Mouse (Mus musculus) urinary bladder, adult 18-20 months (tissue): Measurements from ENCODE around the gene Ptgds.

Source experiments
- DNase-seq, 2 experiments: peaks; one replicate each; pipeline ENCODE4 v3.0.0; 2022; ENCODE audit warnings: low spot score in 2 of 2, mixed read lengths in 2 of 2

The Ptgds gene

DNA sequence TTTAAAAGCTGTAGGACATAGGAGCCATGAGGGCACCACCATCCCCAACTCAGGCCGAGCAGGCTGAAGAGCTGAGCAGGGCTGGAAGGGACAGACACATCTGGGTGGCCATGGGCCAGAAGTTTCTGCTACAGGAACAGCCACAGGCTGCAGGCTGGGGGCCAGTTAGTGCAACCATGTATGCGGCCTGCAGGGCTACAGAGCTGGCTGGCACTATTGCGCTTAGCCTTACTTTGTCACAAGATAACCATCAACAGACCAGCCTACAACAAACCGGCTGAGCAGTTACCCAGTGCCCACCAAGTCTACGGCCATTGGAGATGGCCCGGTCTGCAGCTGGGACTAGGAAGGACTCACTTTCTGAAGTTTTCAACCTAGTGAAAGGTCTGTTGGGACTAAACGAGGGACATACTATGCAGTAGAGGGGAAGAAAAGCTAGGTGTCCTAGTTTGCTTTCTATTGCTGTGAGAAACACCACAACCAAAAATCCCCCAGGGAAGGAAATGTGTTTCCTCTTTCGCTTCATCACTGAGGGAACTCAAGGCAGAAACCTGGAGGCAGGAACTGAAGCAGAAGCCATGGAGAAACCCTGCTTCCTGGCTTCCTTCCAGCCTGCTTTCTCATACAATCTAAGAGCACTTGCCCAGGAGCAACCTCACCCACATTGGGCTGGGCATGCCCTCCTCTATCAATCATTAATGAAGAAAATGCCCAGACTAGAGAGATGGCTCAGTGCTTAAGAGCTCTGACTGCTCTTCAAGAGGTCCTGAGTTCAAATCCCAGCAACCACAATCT lies 18.8 kb downstream of the Ptgds start:
- DNase-seq: no peak

DNA sequence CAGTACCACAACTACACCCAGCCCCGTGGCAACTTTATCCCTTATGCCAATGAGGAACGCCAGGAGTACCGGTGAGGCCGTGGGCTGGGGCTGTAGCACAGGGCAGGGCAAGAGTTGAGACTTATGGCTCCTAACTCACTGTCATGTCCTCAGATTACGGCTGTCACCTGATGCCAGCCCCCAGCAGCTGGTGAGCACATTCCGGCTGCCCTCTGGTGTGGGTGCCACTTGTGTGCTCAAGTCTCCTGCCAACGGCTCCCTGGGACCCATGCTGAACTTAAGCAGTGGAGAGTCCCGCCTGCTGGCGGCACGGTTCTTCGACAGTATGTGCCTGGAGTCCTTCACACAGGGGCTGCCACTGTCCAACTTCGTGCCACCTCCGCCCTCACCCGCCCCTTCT lies 27.2 kb downstream of the Ptgds start:
- DNase-seq: no peak

DNA sequence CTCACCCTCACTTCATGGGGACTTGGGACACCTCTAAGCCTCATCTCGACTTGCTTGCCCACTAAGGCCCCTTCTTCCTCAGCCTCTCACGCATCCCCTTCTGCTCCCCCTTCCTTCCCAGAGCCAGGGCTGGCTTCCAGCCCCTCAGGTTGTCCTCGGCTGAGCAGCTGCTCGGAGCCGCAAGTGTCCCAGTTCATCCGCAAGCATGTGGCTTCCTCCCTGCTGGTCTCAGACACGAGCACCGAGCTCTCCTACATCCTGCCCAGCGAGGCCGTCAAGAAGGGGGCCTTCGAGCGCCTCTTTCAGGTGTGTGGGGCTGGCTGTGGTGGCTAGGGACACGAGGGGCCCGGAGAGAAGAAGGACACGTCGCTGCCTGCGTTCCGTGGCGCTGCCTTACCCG lies 28.8 kb downstream of the Ptgds start:
- no peak for DNase-seq

DNA sequence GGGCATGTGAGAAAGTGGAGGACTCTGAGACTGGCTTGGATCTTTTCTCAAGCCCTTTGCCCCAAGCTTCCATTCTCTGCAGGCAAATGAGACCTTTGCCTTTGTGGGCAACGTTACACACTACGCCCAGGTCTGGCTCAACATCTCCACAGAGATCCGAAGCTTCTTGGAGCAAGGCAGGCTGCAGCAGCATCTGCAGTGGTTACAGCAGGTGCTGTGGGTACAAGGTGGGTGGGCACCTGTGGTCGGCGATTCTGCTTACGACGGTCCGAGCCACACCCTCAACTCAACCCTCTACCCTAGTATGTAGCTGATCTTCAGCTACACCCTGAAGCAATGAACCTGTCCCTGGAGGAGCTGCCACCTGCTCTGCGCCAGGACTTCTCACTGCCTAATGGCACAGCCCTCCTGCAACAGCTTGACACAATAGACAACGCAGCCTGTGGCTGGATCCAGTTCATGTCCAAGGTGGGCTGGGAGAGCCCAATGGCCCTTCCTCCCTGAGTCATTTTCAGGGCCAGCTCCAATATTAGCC lies 33.5 kb downstream of the Ptgds start:
- no peak for DNase-seq

DNA sequence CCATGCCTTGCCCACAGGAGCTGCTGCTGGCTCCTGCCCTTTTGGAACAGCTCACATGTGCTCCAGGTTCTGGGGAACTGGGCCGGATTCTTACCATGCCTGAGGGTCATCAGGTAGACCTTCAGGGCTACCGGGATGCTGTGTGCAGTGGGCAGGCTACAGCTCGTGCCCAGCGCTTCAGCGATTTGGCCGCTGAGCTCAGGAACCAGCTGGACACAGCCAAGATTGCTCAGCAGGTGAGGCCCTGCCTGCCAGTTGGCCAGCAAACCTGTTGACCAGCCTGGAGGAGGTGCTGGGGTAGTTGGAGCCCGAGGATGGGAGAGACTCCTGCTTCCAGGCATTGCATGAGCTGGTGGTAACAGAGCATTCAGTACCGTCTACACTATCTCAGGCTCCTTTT lies 35.6 kb downstream of the Ptgds start:
- no peak for DNase-seq

DNA sequence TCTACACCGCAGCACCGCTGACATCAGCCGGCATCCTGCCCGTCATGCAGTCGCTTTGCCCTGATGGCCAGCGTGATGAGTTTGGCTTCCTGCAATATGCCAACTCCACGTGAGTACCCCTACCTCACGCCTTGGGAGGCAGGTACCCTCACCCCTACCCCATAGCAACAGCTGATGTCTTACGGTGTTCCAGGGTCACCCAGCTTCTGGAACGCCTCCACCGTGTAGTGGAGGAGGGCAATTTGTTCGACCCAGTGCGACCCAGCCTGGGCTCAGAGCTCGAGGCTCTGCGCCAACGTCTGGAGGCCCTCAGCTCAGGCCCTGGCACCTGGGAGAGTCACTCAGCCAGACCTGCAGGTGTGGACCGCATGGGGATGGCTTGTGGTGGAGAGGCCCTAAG lies 36.7 kb downstream of the Ptgds start:
- DNase-seq: no peak

DNA sequence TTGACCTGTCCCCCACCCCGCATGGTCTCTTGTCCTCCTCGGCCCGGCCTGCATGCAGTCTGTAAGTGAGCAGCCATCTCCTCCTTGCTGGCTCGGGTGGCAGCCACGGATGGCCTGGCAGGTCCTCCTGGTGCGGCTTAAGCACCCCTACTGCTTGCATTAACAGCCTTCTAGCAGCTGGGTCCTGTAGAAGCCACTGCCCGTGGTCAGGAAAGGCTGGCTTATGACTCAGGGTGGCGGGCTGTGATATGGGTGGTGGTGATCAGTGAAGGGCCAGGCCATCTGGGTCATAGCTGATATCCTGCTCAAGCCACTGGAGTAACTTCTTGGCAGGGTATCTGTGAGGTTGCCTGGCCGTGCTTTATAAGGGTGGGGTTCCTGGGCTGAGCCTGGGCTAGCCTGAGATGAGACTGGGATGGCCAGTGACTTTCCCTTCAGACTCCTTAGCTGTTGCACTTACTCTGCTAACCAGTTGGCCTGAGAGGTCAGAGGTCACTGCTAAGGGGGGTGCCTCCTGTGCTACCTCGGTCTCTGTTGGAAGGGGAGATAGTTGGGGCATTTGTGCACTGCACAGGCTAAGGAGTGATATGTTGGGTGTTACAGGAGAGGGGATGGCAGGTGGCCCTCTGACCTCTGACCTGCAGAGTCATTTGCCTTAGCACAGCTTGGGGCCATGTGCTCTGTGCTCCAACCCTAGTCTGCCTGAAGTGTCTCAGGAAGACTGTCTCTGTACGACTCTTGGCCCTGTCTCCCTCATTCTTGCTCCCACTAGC lies 37.3 kb downstream of the Ptgds start:
- no peak for DNase-seq

DNA sequence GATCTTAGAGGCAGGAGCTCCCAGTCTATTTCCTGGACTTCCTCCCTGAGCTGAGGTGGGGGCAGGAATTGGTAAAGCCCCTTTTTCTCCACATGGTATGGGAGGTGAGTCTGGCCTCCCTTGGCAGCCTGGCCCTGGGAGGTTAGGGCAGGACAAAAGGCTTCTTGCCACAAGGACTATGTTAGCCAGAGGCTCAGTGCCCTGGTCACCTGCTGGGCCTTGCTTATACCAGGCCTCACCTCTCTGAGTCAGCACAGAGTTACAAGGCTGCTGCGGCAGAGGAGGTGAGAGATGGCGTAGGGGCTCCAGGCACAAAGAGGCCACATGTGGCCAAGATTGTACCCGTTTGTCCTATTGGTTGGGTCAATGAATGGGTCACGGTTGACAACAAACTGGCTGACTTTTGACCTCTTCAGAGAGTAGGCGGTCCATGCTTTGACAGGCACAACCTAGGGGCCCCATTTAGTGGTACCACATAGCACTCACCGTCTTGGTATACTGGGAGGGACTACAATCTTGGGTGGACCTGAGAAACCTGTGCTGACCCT lies 38.5 kb downstream of the Ptgds start:
- no peak for DNase-seq

DNA sequence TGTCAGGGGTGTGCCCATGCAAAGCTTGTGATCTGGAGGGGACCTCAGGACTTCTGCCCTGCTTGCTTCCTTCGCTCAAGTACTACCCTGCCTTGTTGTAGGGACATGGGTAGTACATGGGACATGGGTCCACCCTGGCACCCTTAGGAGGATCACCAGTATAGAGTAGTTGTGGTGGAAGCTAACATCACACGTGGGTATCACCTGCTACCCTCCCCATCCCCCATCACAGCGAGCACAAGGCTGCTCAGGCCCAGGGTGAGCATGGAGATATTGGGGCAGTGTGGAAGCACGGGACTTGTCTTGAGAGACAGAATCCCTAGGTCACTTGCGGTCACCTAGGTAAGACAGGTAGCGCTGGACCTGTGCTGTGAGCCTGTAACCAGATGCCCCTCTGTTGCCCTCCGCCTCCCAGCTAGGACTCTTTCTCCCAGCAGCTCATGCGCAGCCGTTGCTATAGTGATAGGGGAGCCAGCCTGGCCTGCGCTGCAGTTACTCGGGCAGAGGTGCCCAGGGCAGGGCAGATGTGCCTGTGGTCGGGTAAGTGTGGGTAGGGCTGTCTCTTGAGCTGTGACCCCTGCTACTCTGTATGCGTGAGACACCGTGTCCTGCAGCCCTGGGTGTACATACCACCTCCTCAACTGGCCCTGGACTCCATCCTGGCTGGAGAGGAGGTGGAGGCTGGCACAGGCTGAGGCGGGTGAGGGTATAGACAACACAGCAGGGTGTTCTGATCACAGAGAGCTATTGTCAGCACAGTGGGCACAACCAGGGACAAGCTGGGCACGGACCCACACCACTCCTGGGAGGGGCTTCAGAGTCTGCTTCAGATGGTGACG lies 39.2 kb downstream of the Ptgds start:
- no peak for DNase-seq

DNA sequence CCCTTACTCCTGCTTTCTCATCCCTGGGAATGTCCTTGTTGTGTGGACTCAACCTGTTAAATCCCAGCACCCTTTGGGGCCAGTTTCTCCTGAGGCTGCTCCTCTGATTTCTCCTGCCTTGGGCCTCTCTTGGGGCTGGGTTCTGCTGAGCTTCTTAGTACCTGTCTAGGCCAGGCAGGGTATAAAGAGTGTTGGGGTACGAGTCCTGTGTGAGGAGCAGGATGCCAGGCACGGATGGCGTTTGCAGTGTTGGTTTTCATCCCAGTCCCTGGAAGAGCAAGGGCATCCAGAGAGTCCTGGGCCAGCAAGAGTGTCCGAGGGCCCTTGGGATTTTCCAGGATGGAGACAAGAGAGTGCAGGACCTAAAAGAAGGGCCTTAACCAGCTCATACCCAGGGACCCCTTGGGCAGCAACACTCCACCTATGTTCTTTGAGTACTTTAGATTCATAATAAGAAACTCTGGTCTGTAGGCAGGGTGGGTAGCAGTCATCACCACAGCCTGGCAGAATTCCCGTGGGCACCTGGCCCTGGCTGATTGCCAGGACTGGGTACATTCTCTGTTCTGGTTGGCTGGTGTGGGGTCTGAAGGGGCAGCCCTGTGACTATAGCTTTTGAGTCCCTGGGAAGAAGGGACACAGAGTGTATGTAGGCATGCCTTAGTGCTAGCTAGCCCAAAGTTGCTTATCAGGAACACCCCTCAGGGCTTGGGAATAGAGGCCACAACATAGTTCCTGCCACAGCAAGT lies 40.2 kb downstream of the Ptgds start:
- no peak for DNase-seq

DNA sequence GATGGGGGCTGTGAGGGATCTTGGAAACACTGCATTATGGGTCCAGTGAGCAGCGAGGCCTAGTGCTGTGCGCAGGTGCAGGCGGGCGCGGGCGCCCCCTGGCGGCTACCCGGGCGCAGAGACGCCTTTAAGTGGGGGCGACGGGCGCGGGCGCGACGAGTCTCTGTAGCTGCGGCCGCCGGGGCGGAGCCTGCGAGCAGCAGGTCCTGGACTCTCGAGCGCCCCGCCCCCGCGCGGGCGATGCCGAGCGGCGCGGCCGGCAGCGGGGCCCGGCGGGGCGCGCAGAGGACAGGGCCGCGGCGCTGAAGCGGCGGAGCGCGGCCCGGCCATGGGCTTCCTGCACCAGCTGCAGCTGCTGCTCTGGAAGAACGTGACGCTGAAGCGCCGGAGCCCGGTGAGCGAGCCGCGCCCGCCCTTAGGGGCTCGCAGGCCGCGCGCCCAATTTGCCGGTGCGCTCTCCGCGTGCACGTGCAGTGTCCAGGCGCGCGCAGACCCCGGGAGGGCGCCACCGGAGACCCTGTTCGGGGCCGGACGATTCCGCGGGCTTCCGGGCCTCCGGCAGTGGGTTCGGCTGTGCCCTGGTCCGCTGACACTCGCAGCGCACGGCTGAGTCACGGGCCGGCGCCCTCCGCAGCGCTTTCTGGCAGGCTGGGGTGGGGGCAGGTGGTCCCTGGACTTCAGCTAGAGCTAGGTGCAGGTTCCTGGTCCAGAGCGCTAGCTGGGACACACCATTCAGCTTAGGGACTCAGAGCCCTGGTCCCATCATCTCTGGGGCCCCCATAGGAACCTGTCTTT lies 41.2 kb downstream of the Ptgds start, which contains the start of gene Abca2:
TSS of gene Abca2 (plus strand) at position 262 of the 795 bp plus-strand sequence.
- peak; percentile 83 to 87 for DNase-seq

DNA sequence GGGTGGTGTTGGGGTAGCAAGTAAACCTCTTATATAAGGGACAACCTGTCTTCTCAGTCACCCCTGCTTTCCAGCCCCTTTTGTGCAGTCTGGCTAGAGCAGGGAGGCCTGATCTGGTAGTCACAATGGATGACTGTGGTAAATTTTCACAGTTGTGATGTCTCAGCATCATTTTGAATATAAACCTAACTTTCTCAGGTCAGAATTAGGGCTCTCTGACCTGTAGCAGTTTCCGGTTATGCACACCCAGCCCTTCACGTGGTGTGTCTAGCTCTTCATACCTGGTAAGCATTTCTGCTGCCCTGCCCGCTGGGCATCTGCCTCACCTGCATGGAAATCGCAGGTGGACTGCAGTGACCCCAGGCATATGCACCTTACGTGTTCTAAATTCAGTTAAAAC lies 42.6 kb downstream of the Ptgds start:
- DNase-seq: no peak

DNA sequence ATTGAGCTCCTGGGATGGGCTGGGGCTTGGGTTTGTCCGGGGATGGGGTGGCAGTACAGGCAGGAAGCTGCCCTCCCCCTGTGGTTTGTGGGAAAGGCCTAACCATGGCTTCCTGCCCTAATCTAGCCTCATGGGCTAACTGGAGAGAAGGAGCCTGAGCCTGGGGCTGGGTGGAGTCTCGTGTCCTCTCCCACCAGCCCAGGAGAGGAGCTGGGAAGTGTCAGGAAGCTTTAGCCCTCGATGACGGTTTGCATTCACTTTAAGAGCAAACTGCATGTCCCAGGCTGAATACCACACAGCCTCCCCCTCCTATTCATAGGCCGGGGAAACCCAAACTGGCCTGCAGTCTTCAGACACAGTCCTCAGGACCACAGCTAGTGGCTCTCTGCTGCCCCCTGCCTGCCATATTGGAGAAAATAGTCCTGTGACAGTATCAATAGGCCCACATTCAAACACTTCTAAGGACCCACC lies 43.1 kb downstream of the Ptgds start:
- peak in 1 of 2 experiments; percentile 47 for DNase-seq

DNA sequence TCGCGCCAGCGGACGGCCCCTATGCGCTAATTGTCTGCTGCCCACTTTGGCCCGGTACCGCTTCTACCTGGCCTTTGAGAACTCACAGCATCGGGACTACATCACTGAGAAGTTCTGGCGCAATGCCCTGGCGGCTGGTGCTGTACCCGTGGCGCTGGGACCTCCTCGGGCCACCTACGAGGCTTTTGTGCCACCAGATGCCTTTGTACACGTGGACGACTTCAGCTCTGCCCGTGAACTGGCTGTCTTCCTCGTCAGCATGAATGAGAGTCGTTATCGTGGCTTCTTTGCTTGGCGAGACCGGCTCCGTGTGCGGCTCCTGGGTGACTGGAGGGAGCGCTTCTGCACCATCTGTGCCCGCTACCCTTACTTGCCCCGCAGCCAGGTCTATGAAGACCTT lies 44.4 kb downstream of the Ptgds start:
- DNase-seq: no peak

DNA sequence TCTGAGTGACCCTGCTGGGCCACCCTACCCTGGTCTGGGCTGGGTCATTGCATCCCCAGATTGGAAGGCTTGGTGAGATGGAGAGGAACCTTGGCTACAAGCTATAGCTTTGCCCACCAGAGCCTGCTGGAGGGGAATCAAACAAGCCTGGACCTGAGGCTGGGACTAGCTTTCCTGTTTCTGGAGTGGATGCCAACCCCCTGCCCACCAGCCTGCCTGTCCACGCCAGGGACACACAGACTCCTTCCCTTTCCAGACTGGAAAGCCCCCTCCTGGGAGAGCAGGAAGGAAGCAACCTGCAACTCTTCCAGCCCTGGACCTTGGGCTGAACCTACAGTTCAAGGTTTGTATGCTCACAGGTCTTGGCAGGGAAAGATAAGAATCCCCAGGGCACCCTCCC lies 46.2 kb downstream of the Ptgds start:
- no peak for DNase-seq

DNA sequence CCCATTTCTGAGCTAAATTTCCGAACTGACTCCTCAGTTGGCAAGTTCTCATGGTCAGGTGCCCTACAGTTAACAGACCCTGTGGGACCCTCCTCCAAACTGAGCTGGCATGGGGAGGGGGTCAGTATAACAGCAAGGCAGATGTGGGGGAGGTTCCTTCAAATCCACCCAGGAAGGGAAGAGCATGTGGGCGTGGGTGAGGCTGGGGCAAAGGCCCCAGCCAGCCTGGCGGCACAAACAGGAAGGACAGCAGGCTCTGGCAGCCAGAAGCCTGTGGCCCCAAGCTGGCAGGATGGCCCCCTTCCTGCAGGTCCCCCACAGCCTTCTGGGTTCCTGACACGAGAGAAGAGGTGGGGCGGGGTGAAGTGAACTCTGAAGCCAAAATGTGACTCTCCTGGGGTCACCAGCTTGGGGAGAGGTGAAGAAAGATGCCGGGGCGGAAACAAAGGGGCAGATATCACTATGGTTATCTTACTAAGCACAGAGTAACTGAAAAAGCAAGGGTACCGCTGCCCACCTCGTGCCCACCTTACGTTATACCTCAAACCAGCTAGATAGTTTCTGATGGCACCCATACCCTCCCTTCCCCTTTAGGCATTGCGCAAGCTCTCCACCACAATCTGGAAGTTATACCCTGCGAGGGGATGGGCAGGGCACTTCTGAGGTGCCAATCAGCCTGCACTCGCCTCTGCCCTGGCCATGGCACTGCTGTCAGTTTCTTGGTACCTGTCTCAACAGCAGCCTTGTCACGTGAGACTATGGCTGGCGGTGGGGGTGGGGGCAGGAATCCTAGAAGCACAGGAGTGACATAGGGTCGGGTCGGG lies 47.0 kb downstream of the Ptgds start, which contains the start of gene Fut7:
TSS of gene Fut7 (plus strand) at position 681 of the 824 bp plus-strand sequence.
- peak in 1 of 2 experiments; percentile 31 for DNase-seq

DNA sequence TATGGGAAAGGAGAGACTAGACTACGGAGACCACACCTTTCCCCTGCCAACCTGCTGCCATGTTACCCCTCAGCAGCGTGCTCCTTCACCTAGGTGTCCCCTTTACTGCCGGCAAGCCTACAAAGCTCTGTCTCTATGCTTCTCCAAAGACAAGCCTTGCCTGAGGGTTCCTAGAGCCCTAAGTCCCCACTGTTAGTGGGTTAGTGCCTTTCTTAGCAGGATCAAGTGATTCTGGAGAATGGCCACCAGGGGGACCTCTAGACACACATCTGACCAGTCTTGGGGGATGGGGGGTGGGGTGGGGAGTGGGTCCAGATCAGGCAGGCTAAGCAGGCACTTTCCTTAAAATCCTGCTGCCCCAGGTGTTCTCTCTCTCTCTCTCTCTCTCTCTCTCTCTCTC lies 48.0 kb downstream of the Ptgds start:
- no peak for DNase-seq

DNA sequence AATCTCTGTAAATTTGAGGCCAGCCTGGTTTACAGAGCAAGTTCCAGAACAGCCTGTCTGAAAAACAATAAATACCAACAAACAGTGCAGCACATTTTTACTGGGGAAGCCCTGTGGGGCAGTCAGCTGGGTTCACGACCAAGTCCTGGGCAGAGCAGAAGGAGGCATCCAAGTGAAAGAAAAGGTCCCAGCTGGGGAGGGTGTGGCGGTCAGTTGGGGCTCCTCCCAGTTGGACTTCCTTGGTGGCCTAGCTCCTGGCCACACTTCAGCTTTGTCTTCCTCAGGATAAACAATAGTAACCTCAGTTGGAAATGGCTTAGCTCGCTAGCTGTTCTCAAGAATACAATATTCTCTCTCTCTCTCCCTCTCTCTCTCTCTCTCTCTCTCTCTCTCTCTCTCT lies 52.4 kb downstream of the Ptgds start:
- no peak for DNase-seq
